ENCODE assay signal across 29 mouse cellular contexts in the genomic region with DNA sequence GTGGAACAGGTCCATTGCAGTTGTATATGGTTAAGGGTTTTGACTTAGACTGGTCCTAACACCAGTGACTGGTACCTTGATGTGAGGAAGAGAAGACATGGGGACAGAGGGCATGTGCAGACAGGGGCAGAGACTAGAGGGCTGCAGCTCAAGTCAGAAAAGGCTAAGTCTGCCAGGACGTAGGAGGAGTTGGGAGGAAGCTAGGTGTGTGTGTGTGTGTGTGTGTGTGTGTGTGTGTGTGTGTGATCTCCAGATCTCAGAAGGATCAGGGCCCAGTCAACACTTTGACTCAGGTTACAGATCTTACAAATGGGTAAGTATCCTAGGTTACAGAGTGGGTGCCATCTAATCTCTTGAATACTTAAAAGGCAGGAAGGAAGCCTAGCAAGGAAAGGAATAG. TPM values are rescaled to one million over a fixed set of nuclear protein-coding genes. Genes with fewer than 3 reads are reported as not detected.
DNase-seq lines count a peak whose midpoint lies in the region; ATAC-seq lines count a peak whose summit lies in the region.
"Had no signal": no experiment of that assay in that cellular context is flagged by ENCODE, and none has a peak within 500 bp of the region (broad histone marks: within the 10 kb centered on the region; RNA-seq: fewer than 3 reads in every experiment).

No protein-coding gene starts in this region.

- no peaks in the 10 kb centered on the region for H3K27me3 ChIP-seq in liver, embryonic 12.5 days (replicated peaks)
- H3K27me3 ChIP-seq in splenic B cell, adult 2 months (ENCODE audit: control insufficient read depth, insufficient read depth, low read length, poor library complexity, severe bottlenecking): no peaks in the 10 kb centered on the region
- H3K27me3 ChIP-seq: embryonic facial prominence, embryonic 15.5 days; forebrain, embryonic 13.5 days; heart, embryonic 15.5 days; midbrain, embryonic 15.5 days had no signal

- no peak for ATAC-seq in liver, embryonic 12.5 days
- ATAC-seq: forebrain, embryonic 13.5 days; hindbrain, embryonic 16.5 days; intestine, embryonic 16.5 days; lung, postnatal 0 days; midbrain, embryonic 15.5 days had no signal

- no peak for DNase-seq in liver
- peak; percentile 34 for DNase-seq in thymus, postnatal 0 days (ENCODE audit: low spot score)
- no peak for DNase-seq in thymus, postnatal 25 days
- peak; percentile 22 for DNase-seq in splenic B cell, adult 2 months (ENCODE audit: low read depth, low spot score)
- DNase-seq in urinary bladder, postnatal 25 days (ENCODE audit: low spot score): no peak
- no peak for DNase-seq in embryo, embryonic 10.5 days (ENCODE audit: low spot score)
- DNase-seq: adrenal gland, adult 2 months; adrenal gland, postnatal 36 days; cerebellum, adult 18-20 months; cerebellum, postnatal 10 days; gastrocnemius, postnatal 25 days; kidney, adult 8-10 months; layer of hippocampus, postnatal 36 days; left cerebral cortex, postnatal 4 days; lung, adult 18-20 months; lung, postnatal 4 days; right cerebral cortex, adult 18-20 months had no signal

- H3K4me1 ChIP-seq in liver, embryonic 12.5 days: peaks cover 56% of the 10 kb centered on the region
- H3K4me1 ChIP-seq: embryonic facial prominence, embryonic 10.5 days; embryonic facial prominence, embryonic 15.5 days; forebrain, embryonic 13.5 days; heart, embryonic 10.5 days; heart, embryonic 15.5 days; midbrain, embryonic 10.5 days; midbrain, embryonic 15.5 days had no signal

- WGBS in liver, embryonic 12.5 days (ENCODE audit: insufficient replicate concordance): 41% methylated on average over 1 of the region's 1 CpGs

- no peaks in the 10 kb centered on the region for H3K9me3 ChIP-seq in liver, embryonic 12.5 days (replicated peaks)
- H3K9me3 ChIP-seq: embryonic facial prominence, embryonic 10.5 days; embryonic facial prominence, embryonic 15.5 days; forebrain, embryonic 13.5 days; heart, embryonic 10.5 days; heart, embryonic 15.5 days; midbrain, embryonic 10.5 days; midbrain, embryonic 15.5 days had no signal

- peak overlapping the region; percentile 46; the same call in 1 of the 2 replicates for H3K27ac ChIP-seq in liver, embryonic 12.5 days
- H3K27ac ChIP-seq: embryonic facial prominence, embryonic 10.5 days; embryonic facial prominence, embryonic 15.5 days; forebrain, embryonic 13.5 days; heart, embryonic 10.5 days; heart, embryonic 15.5 days; kidney, postnatal 0 days; midbrain, embryonic 10.5 days; midbrain, embryonic 15.5 days had no signal

- H3K4me2 ChIP-seq in liver, embryonic 12.5 days: no peak overlapping the region
- H3K4me2 ChIP-seq: embryonic facial prominence, embryonic 15.5 days; forebrain, embryonic 13.5 days; heart, embryonic 15.5 days; midbrain, embryonic 15.5 days had no signal

- no peaks in the 10 kb centered on the region for H3K36me3 ChIP-seq in liver, embryonic 12.5 days
- H3K36me3 ChIP-seq in splenic B cell, adult 2 months (ENCODE audit: control insufficient read depth, insufficient read depth, low read length, poor library complexity, severe bottlenecking): no peaks in the 10 kb centered on the region
- H3K36me3 ChIP-seq: embryonic facial prominence, embryonic 10.5 days; embryonic facial prominence, embryonic 15.5 days; heart, embryonic 10.5 days; heart, embryonic 15.5 days; midbrain, embryonic 10.5 days; midbrain, embryonic 15.5 days had no signal

- no peak overlapping the region for H3K4me3 ChIP-seq in liver, embryonic 12.5 days
- H3K4me3 ChIP-seq: embryonic facial prominence, embryonic 10.5 days; embryonic facial prominence, embryonic 15.5 days; forebrain, embryonic 13.5 days; heart, embryonic 10.5 days; heart, embryonic 15.5 days; midbrain, embryonic 10.5 days; midbrain, embryonic 15.5 days had no signal

- H3K9ac ChIP-seq in liver, embryonic 12.5 days: peak overlapping the region; percentile 29; the same call in 1 of the 2 replicates
- H3K9ac ChIP-seq: embryonic facial prominence, embryonic 15.5 days; forebrain, embryonic 13.5 days; heart, embryonic 15.5 days; midbrain, embryonic 15.5 days had no signal

RNA-seq across cellular contexts. Expression of gene Cd47, which starts 48.3 kb away (rescaled TPM):
- polyA plus RNA-seq in liver, embryonic 12.5 days (2016; fragmentation: Nextera tagmentation; extraction: Ambion mirVana): 308 and 327 TPM in 2 replicates
- 354 and 407 TPM in 2 replicates for polyA plus RNA-seq in thymus, postnatal 0 days (2015; fragmentation: Nextera tagmentation; extraction: Ambion mirVana)

Comparison
In these comparisons a context has a peak if more than half of its experiments do, and no peak if none do; other contexts are left out.
1. DNase-seq: peak in thymus, postnatal 0 days (single experiment) and splenic B cell, adult 2 months (single experiment); none in liver (single experiment), thymus, postnatal 25 days (single experiment), urinary bladder, postnatal 25 days (single experiment) and embryo, embryonic 10.5 days (single experiment).